10 mouse cellular contexts compared by ENCODE assay signal in the genomic region with DNA sequence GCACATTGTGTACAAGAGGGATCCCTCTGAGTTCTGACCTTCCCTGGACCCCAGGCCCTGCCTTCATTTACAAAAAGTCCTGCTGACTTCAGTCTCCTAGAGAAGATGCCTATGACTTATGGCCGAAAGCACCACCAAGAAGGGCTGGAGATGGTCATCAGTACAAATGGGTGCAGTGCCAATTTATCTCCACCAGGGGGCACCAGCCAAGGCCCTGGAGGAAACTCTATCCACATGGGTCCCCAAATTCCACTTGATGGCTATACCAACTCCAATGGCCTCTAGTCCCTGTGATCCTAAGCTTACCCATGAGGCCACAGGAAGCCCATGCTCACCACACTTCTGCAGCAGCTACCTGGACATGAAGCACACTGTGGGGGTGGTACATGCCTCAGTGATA.
DNase-seq lines count a peak whose midpoint lies in the region; ATAC-seq and TF ChIP-seq lines count a peak whose summit lies in the region.
"Had no signal": no experiment of that assay in that cellular context is flagged by ENCODE, and none has a peak within 500 bp of the region (broad histone marks: within the 10 kb centered on the region; RNA-seq: fewer than 3 reads in every experiment).

No protein-coding gene starts in this region.

- H3K4me2 ChIP-seq in intestine, postnatal 0 days (replicated peaks; ENCODE audit: low read depth) = no peak overlapping the region
- no peak overlapping the region for H3K4me2 ChIP-seq in intestine, embryonic 16.5 days (ENCODE audit: low read depth, low read length)
- no peak overlapping the region for H3K4me2 ChIP-seq in hindbrain, embryonic 13.5 days
- no peak overlapping the region for H3K4me2 ChIP-seq in forebrain, embryonic 16.5 days (ENCODE audit: low read length)
- H3K4me2 ChIP-seq: embryonic facial prominence, embryonic 13.5 days; limb, embryonic 12.5 days had no signal

- peak; percentile 22 to 27 for DNase-seq in CD8-positive naive resting alpha-beta T cell, adult 2 months (ENCODE audit: low read depth in 2 of 2, low spot score in 2 of 2)
- peak; percentile 67 for DNase-seq in adrenal gland, postnatal 10 days
- DNase-seq in heart, postnatal 36 days = peak; percentile 43 to 62
- peak; percentile 46 to 69 for DNase-seq in lung, postnatal 4 days

- no peaks in the 10 kb centered on the region for H3K27me3 ChIP-seq in intestine, postnatal 0 days (replicated peaks; ENCODE audit: control insufficient read depth, insufficient read depth, low read length)
- no peaks in the 10 kb centered on the region for H3K27me3 ChIP-seq in intestine, embryonic 16.5 days (replicated peaks; ENCODE audit: control insufficient read depth, insufficient read depth, low read length)
- no peaks in the 10 kb centered on the region for H3K27me3 ChIP-seq in hindbrain, embryonic 13.5 days
- no peaks in the 10 kb centered on the region for H3K27me3 ChIP-seq in forebrain, embryonic 16.5 days (replicated peaks; ENCODE audit: control insufficient read depth, insufficient read depth, low read length)
- H3K27me3 ChIP-seq: embryonic facial prominence, embryonic 13.5 days; limb, embryonic 12.5 days had no signal

- ATAC-seq in intestine, postnatal 0 days = no peak
- ATAC-seq in intestine, embryonic 16.5 days = no peak
- no peak for ATAC-seq in hindbrain, embryonic 13.5 days (ENCODE audit: low FRiP score)
- ATAC-seq in forebrain, embryonic 16.5 days = no peak

- peak; percentile 86 for TF ChIP-seq CTCF in intestine, postnatal 0 days (IDR thresholded peaks at IDR 0.05; ENCODE audit: low read depth)

- 83% methylated on average over 1 of the region's 1 CpGs for WGBS in intestine, postnatal 0 days
- WGBS in intestine, embryonic 16.5 days = 97% methylated on average over 1 of the region's 1 CpGs
- WGBS in hindbrain, embryonic 13.5 days = 93% methylated on average over 1 of the region's 1 CpGs
- WGBS in forebrain, embryonic 16.5 days = 88% methylated on average over 1 of the region's 1 CpGs

- intact Hi-C loops in heart, postnatal 36 days (cut with DNase I) = loop anchor here (1.0 kb wide), 2 partner anchors 28 to 82 kb away; no protein-coding TSS in a partner anchor

- H3K36me3 ChIP-seq in intestine, postnatal 0 days (ENCODE audit: control insufficient read depth, insufficient read depth) = peaks cover 5% of the 10 kb centered on the region; the same call in 1 of the 2 replicates
- no peaks in the 10 kb centered on the region for H3K36me3 ChIP-seq in intestine, embryonic 16.5 days (ENCODE audit: control insufficient read depth, insufficient read depth, low read length)
- H3K36me3 ChIP-seq in hindbrain, embryonic 13.5 days = no peaks in the 10 kb centered on the region
- H3K36me3 ChIP-seq in forebrain, embryonic 16.5 days (ENCODE audit: control insufficient read depth, insufficient read depth) = no peaks in the 10 kb centered on the region

- H3K4me1 ChIP-seq in intestine, postnatal 0 days (replicated peaks; ENCODE audit: control insufficient read depth, insufficient read depth, low read length) = no peaks in the 10 kb centered on the region
- peaks cover 8% of the 10 kb centered on the region for H3K4me1 ChIP-seq in intestine, embryonic 16.5 days (ENCODE audit: control insufficient read depth, insufficient read depth, low read length)
- H3K4me1 ChIP-seq in hindbrain, embryonic 13.5 days (replicated peaks) = peaks cover 26% of the 10 kb centered on the region
- peaks cover 6% of the 10 kb centered on the region for H3K4me1 ChIP-seq in forebrain, embryonic 16.5 days (replicated peaks; ENCODE audit: control insufficient read depth, insufficient read depth, low read length)

- no peak overlapping the region for H3K4me3 ChIP-seq in intestine, postnatal 0 days (ENCODE audit: low read depth, low read length)
- H3K4me3 ChIP-seq in intestine, embryonic 16.5 days (ENCODE audit: low read length) = no peak overlapping the region
- H3K4me3 ChIP-seq in hindbrain, embryonic 13.5 days = no peak overlapping the region
- no peak overlapping the region for H3K4me3 ChIP-seq in forebrain, embryonic 16.5 days (replicated peaks; ENCODE audit: low read length)
- H3K4me3 ChIP-seq: embryonic facial prominence, embryonic 13.5 days; limb, embryonic 12.5 days had no signal

- H3K9ac ChIP-seq in intestine, postnatal 0 days (ENCODE audit: low read depth, low read length) = no peak overlapping the region
- H3K9ac ChIP-seq in intestine, embryonic 16.5 days (ENCODE audit: low read depth, low read length) = no peak overlapping the region
- H3K9ac ChIP-seq in hindbrain, embryonic 13.5 days = no peak overlapping the region
- no peak overlapping the region for H3K9ac ChIP-seq in forebrain, embryonic 16.5 days (replicated peaks; ENCODE audit: low read depth, low read length)
- H3K9ac ChIP-seq: embryonic facial prominence, embryonic 13.5 days; limb, embryonic 12.5 days had no signal

- no peaks in the 10 kb centered on the region for H3K9me3 ChIP-seq in intestine, postnatal 0 days (ENCODE audit: control insufficient read depth)
- no peaks in the 10 kb centered on the region for H3K9me3 ChIP-seq in intestine, embryonic 16.5 days (ENCODE audit: control insufficient read depth, low read length)
- H3K9me3 ChIP-seq in hindbrain, embryonic 13.5 days = no peaks in the 10 kb centered on the region
- no peaks in the 10 kb centered on the region for H3K9me3 ChIP-seq in forebrain, embryonic 16.5 days (ENCODE audit: control insufficient read depth, low read length)
- H3K9me3 ChIP-seq: embryonic facial prominence, embryonic 13.5 days; limb, embryonic 12.5 days had no signal

- H3K27ac ChIP-seq in intestine, postnatal 0 days (ENCODE audit: low read depth, low read length) = no peak overlapping the region
- no peak overlapping the region for H3K27ac ChIP-seq in intestine, embryonic 16.5 days (ENCODE audit: low read length)
- no peak overlapping the region for H3K27ac ChIP-seq in hindbrain, embryonic 13.5 days
- no peak overlapping the region for H3K27ac ChIP-seq in forebrain, embryonic 16.5 days (ENCODE audit: low read length)
- H3K27ac ChIP-seq: embryonic facial prominence, embryonic 13.5 days; limb, embryonic 12.5 days had no signal
